Mouse (Mus musculus) liver (tissue): ENCODE results near the gene Bcl7a.
A peak's percentile ranks its signal among the peaks of the same experiment; 100 is the strongest.

Experiments used
- DNase-seq: peaks from one replicate; pipeline ENCODE4 v3.0.0-alpha.2; 2020; ENCODE audit warnings: mixed read lengths

Bcl7a gene

DNA sequence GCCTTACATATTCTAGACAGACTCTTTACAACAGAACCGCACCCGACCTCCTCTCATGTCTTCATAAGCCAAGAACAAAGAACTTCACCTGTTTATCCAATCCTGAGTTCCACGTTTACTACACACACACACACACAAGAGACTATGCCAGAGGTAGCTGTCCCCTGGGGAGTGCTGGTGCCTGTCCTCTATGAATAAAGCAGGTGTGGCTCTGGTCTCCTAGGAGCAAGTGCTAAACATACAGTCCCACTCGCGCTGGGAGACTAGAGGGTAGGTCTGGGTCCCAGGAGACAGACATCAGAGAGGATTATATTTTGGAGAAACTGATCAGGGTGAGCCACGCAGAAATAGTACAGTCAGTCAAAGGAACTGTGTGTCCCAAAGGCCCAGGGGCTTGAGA, 10.1 kb upstream of the Bcl7a start:
- DNase-seq, result no peak

DNA sequence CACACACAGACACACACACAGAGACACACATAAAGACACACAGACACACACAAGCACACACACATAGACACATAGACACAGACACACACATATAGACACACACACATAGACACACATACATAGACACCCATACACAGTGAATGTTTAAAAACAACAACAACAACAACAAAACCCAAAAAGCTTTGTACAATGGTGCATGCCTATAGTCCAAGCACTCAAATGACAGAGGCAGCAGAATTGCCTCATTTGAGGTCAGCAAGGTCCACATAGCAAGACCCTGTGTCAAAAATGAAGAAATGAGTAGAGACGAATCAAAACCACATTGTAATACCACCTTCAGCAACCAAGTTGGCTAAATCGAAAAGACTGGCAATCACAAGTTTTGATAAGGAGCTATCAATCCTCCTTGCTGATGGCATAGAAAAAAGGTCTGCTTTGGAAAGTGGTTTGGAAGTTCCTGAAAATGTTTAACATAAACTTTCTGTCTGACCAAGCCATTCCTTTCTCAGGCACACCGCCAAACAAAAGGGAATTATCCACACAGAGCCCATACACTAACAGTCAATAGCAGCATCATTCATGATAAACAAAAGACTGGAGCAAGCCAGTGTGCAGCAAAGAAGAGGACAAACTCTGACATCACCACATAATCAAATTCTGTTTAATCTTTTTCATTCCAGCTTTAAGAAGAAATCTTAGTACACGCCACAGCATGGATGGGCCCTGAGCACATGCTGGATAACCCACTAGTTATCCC, 7.3 kb upstream of the Bcl7a start:
- no peak for DNase-seq

DNA sequence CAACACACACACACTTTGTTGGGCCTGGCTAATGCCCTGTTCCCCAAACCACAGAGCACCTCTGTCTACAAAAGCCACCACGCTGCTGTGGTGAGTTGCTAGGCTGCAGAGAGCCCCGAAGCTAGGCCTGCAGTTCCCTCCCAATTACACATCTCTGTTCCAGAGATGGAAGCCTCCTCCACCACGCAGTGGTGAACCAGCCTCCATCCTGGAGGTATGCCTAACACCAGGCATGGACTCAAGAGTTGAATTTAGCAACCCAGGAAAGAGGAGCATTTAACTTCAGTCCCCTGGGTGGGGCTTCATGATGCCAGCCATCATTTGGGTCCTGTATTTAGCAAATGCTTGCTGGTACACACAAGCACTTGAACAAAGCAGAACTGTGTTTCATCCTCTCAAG, 5.2 kb upstream of the Bcl7a start:
- DNase-seq, result no peak

DNA sequence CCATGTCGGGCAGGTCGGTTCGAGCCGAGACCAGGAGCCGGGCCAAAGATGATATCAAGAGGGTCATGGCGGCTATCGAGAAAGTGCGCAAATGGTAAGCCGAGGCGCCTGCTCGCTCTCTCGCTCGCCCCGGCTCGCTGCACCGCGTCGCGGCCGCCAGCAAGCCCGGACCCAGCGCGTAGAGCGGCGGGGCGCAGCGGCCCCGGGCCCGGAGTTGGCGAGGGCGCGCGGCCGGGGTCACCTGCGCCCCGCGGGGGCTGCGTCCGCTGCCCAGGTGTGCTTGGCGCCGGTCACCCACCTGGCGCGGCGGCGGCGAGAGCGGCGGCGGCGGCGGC, 961 bp downstream of the Bcl7a start:
- no peak for DNase-seq

DNA sequence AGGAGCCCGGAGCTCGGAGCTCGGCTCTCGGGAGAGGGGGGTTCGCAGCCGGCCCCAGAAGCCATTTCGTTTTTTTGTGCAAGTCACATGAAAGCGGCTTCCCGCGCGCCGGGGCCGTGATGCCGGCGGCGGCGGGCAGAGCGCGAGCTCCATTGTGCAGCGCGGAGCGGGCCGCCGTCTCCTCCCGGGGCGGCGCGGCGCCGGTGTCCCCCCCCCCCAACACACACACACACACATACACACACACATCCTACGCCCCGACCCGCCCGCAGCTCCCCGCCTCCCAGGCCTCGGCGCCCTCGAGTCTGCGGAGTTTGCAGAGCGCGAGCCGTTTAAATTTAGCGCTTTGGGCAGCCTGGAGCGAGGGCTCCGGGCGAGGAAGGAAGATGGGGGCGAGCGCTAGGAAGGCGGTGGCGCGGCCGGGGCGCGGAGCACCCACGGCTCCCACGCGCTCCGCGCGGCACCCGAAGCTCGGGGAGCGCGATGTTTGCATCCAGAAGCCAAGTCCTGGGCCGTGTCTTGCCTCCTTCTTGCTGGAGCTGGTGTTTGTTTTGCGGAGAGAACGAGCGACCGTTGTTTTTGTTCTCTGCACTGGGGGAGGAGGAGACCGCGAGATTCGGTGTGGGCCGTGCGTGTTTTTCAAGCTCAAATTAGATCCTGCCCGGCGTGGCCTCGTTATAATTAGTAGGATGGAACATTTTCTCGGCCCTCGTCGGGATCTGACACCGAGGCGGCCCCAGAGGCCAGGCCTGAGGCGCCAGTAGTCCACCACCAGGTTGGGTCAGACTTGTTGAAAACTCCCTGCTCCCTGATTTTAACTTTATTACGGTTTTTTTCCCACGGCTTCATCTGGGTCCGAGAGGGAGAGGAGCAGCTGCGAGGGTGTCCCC, 1.6 kb downstream of the Bcl7a start:
- peak; percentile 62 for DNase-seq

DNA sequence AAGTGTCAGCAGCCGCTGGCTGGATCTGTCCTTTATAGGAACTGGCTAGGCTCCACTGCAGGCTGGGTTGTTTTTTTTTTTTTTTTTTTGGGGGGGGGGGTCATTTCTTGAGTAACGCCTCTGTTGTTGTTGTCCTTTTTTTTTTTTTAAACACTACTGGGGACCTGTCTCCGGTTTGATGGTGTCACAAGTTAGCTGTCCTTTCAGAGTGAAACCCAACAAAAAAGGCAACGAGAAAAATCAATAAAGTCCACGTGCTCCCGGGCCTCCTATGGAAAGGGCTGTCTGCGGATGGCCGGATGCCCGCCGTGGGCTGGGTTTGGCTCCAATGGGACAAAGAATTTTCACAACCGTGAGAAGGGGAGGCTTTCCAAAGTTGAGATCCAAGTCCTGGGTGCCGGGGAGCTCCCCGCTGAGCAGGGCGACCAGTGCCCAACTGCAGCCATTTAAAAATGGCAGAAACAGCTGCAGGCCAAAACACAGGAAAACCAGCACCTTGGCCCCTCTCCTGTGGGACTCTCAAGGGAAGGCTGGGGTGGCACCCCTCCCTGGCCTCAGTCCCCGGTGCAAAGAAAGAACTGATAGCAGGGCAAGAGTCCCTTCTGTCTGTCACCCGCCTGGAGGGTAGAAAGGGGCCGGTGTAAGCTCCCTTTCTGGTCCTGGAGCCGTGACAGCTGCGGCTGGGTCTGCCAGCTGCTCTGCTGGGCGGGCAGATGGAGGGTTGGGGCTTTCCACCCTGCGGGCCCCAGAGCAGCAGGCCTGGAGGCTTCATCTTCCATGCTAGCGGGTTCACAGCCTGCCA, 2.4 kb downstream of the Bcl7a start:
- DNase-seq, result peak; percentile 48

DNA sequence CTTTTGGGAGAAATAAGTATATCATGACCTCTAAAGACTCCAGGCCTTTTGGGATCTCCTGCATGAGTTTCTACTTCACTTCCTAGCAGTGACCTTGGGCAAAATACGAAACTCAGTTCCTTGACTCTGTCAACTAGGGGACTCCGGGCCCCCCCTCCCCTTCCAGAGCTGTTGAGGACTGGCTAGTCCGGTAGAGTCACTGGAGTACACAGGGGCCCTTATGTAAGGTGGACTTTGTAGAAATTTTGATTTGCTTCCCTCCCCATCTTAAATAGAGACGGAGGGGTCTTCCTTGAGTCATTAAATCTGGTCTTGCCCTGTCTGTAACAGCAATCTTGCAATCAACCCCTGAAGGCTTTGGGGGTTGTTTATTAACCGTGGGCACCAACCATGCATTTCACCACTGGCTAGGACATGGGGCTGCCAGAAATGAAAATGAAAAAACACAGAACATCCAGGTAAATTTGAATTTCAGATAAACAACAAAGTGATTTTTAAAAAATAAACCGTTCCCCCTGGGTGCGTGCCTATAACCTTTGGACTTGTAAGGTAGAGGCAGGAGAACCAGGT, 3.2 kb downstream of the Bcl7a start:
- no peak for DNase-seq

DNA sequence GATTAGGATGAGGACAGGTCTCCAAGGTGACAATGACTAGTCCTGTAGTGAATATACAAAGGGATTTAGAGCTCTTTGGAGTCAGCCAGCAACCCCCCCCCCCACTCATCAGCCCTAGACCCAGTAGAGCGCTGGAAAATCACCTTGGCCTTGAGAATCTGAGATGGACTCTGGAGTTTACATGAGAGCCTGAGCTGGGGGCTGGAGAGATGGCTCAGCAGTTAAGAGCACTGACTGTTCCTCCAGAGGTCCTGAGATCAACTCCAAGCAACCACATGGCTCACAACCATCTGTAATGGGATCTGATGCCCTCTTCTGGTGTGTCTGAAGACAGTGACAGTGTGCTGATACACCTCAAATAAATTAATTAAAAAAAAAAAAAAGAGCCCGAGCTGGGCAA, 4.4 kb downstream of the Bcl7a start:
- DNase-seq, result no peak

DNA sequence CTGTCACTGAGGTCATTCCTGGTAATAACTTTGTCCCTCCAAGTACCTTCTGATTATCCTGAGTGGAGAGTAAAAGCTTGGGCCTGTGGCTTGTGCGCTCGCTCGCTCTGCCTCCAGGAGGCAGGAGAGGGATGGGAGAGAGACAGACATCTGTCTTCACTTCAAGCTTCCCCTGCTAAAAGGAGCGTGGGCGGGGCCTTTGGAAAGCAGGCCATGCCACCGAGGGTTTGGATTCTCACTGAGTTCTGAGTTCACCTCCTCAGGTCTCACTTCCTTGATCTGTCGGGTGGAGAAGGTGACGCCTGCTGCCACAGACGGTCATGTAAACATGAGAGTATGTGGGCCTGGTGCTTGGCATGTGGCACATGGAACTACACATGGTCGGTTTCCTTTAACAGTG, 6.8 kb downstream of the Bcl7a start:
- peak; percentile 33 for DNase-seq

DNA sequence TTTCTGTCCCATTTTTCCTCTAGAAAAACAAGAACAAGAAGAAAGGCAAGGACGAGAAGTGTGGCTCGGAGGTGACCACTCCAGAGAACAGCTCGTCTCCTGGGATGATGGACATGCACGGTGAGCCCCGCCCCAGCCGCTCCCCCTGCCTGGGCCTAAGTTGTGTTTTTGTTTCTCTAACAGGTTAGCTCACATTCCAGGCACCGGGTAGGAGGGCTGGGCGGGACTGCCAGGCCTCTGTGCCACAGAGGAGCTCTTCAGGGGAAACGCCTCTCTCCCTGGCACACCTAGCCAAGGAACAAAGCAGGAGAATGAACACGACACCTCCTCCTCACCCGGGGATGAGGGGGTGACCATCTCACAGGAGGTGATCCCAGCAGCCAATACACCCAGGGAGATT, 12.3 kb downstream of the Bcl7a start:
- no peak for DNase-seq

DNA sequence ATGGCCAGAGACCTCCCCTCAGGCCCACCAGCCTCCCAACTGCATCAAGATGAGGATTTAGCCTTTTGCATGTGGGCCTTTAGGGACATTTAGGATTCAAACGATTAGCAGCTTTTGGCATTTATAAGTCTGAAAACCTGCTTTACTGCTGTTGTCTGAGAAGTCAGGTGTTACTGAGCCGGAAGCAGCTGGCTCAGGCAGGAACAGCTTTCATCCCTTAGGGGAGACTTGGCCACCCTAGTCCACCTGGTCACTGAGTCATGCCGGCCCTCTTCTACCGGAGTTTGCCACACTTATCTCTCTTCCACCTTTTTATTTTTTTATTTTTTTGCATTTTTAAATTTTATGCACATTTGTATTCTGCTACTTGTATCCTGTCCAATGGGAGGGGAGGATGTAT, 13.6 kb downstream of the Bcl7a start:
- no peak for DNase-seq

DNA sequence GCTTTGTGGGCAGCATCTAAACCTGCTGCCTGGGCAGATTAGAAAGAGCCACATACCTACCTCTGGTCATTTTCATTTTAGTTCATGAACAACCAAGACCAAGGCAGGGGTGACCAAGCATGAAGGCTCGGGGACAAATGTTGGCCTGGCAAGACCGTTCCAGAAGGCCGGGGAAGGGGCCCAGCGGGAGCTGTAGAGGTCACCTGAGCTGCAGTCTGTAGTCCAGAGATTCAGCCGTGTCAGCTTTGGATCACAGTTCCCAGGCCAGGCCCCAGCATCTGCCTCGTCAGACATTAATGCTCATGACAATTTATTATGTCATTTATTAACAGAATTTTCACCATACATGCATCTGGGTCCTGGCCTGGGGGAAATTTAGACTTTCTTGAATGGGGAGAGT, 15.8 kb downstream of the Bcl7a start:
- DNase-seq, result no peak

DNA sequence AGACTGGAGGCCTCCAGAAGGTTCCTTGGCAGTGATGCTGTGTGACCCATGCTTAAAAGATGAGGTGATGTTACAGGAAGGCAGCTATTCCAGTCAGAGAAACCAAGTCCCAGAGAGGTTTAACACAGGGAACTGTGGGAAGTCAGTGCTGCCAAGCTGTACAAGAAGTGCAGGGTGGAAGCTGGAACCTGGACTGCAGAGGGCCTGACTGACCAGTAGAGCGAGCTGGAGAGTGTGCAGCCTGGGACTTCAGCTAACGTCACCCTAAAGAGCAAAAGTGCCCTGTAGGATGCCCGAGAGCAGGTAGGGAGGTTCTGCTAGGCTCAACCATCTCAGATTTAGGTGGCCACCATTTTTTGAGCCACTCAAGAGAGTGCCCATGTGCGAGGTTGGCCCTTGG, 19.3 kb downstream of the Bcl7a start:
- no peak for DNase-seq

DNA sequence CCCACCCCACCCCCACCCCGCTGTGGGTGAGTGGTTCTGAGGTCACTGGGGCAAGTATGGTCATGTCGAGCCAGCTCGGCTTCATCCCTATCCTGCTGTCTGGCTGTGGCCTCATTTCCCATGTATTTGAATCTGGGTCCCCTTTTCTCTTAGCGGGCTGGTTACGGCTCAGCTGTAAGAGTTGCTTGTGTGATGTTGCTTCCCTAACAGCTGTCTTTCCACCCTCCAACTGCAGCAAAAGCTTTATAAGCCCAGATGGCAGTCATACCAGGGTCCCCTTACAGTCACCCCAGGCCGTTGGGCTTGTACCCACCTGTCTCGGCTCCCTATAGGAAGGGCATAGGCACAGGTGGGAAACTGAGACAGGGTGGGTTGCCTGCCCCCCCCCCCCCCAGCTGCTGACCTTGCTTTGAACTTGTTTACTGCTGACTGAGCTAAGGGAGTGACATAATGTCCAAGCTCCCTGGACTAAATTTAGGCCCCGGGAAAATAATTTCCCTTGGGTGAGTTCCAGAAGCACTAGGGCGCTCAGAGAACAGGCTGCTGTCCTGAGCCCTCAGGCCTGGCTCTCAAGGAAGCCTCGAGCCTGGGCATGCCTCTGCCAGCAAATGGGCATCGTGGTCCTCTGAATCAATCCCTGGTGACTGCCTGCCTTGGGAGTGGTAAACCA, 20.8 kb downstream of the Bcl7a start:
- DNase-seq, result no peak

DNA sequence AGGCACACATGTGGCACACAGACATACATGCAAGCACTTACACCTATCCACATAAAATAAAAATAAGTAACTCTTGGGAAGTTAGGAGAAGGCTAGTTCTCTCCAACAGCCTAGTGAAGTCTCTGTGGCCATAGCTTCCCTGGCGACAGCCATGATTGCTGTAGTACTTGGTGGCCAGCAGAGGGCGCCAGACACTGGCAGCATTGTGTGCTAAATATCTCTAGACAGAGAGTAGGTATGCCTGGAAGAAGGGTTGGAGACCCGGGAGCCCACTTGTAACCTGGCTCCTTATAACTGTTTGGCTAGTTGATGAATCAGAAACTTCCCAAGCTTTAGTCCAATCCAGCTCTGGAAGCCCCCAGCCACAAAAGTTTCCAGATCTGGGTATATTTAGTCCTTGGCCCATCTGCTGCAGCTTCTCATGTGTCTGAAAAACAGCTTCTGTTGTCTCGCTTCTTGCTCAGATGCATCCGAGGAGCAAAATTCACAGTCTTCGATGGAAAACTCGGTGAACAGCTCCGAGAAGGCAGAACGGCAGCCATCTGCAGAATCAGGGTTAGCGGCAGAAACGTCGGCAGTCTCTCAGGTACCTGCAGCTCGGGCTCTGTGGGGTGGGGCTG, 25.3 kb downstream of the Bcl7a start:
- peak; percentile 63 for DNase-seq

DNA sequence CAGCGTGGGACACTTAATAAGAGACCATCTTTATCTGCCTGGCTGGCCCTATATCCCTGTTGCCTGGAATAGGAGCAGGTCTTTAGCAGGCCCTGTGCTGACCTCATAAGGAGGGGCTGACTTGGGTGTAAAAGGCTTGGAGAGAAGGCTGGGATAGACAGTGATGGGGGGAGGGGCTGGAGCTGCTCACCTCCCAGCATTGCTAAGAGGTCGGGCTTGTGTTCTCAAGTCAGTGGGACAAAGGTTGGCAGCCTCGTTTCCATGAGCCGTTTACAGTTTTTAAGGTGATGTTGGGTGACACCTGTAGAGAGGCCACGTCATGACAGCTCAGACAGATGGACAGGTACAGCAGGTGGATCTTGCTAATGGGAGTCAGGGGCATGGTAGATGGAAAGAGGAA, 26.4 kb downstream of the Bcl7a start:
- no peak for DNase-seq

DNA sequence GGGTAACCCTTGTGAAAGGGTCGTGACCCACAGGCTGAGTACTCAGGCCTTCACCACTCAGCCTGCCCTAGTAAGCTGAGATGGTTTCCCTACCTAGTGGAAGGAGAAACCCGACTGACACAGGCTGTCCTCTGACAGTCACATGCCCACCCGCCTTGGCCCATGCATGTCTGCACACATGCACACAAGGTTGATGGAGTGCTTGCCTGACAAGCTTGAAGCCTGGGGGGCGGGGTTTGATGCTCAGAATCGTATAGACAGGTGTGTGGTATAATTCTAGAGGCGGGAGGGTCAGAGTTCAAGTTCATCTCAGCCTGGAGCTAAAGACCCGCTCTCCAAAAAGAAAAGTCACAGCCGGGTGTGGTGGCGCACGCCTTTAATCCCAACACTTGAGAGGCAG, 31.6 kb downstream of the Bcl7a start:
- DNase-seq, result no peak

DNA sequence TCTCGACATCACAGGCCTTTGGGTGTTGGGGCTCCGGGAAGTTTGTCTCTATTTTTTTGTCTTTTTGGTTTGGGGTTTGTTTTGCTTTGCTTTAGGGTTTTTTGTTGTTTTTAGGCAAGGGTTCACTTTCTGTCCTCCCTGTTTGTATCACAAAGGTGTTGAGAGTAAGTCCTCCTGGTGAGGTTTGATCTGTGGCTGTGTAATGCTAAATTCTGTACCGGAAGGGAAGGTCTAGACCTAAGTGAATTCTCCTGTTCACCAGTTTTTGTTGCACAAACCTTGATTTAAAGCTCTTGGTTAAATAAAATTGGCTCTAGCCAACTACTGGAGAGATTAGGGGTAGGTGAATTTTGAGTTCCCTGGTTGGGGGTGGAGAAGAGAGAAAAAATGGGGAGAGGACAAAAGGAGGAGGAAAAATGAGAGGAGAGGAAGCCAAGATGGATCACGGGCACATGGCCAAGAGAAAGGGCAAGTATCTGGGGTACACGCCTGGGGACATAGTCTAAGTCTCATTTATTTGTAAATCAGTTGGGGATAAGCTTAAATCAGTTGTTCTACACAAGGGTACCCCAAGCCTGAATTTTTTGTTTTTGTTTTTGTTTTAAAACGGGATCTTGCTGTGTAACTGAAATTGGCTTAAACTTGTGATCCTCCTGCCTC, 32.3 kb downstream of the Bcl7a start:
- DNase-seq, result no peak

DNA sequence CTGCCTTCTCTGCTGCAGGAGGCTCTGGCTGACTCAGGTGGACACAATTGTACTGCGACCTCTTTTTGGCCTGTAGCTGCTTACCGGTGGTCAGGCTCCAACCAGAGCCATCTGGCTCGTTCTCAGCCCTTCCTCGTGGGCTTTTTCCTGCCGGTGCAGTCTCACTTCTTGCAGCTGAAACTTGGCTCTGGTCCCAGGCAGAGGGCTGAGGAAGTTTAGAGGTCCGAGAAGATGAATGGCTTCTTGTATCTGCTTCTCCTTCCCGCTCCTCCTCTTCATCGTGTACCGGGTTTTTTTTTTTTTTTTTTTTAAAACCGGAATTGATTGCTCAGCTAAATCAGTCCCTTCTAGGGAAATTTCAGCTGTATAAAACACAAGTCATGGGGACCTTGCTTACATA, 32.9 kb downstream of the Bcl7a start:
- peak; percentile 57 for DNase-seq

DNA sequence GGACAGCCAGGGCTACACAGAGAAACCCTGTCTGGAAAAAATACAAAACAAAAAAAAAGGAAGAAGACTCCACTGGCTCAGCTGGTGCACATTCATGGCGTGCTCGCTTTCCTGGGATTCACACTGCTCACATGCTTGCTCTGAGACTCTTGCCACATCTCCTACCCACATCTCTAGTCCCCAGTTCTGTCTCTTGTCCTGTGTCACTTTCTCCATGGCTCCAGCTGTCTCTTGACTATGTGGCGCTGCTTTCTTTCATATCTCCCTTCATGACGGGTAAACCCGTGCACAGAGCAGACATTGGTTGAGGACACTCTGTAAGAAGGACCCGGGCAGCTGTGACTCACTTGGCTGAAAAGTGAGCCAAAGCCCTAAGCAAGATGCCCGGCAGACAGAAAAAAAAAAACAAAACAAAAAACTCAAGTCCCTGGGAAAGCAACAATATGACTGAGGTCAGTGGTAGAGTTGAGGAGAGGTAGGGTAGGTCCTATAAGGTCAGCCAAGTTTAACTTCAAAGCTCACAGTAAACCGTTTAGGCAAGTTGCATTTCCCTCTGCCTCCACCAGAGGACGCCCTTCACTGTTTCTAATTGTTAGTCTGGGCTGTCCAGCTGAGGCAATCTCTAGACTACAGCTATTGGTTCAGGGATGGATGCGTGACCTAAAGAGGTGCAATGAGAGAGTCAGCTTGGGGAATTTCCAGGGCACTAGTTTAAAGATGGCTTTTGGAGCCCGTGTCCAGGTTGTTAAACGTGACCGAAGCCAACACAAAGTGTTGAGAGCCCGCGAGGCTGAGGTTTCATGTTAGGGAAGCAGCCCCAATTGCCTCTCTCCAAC, 33.7 kb downstream of the Bcl7a start:
- DNase-seq, result peak; percentile 67

DNA sequence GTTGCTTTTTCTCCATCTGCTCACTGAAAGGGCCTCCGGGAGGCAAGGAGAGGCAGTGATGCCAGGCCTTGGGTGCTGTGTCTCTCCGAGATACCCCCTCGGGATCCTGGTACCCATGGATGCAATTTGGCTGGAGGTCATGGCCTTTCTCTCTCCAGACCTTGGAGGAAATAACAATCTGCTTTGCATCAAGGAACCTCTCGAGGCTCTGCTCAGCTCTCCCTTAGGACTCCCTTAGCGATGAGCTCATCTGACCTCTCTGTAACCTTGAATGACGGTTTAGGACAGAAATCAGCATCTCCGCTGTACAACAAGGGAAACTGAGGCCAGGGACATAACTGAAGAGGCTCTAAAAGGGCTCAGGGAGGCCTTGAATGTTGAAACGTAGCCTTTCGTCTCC, 35.1 kb downstream of the Bcl7a start:
- DNase-seq, result no peak
